Mouse (Mus musculus): Measurements from ENCODE around the gene Olfr281. TPM values are rescaled to one million over a fixed set of nuclear protein-coding genes. Genes with fewer than 3 reads are reported as not detected.

Olfr281 gene
- total and polyA plus RNA-seq, 3 experiments: 0.08 to 0.40 TPM; not detected in 1

GRCm38 (mm10) chr15:98409635-98410034 is 42.8 kb upstream of the Olfr281 start:
- peaks cover 0 to 15% of the 10 kb centered on the region in 2 experiments; a peak in 2 of 4 replicates for H3K36me3 ChIP-seq (ENCODE audit: control insufficient read depth in 1 of 2, insufficient read depth in 2 of 2, low read length in 2 of 2)
- TF ChIP-seq TBP (IDR thresholded peaks at IDR 0.05; ENCODE audit: low read depth, low read length) (no peak), MYB (IDR thresholded peaks at IDR 0.05; ENCODE audit: low read depth, low read length) (no peak), USF2 (IDR thresholded peaks at IDR 0.05; ENCODE audit: borderline replicate concordance in 1 of 2, insufficient read depth in 1 of 2, low read depth in 1 of 2, low read length in 2 of 2) (no peak), MAX (IDR thresholded peaks at IDR 0.05; ENCODE audit: low read length) (no peak; the same call in 1 of the 2 replicates), RAD21 (IDR thresholded peaks at IDR 0.05; ENCODE audit: low read depth, low read length) (no peak), ELF1 (IDR thresholded peaks at IDR 0.05; ENCODE audit: low read depth, low read length) (no peak), ETS1 (IDR thresholded peaks at IDR 0.05; ENCODE audit: low read depth, low read length) (0 out of 2 replicates have a peak, but pooled peaks have one; percentile 12), ZNF384 (IDR thresholded peaks at IDR 0.05; ENCODE audit: low read depth, low read length) (peak; percentile 44; the same call in 1 of the 2 replicates), RCOR1 (IDR thresholded peaks at IDR 0.05; ENCODE audit: low read depth, low read length) (no peak), CTCF (IDR thresholded peaks at IDR 0.05 in 2 of 3, conservative IDR thresholded peaks at IDR 0.05 in 1 of 3; ENCODE audit: control insufficient read depth in 1 of 3, insufficient read depth in 1 of 3, low read depth in 2 of 3, low read length in 3 of 3, poor library complexity in 1 of 3, severe bottlenecking in 1 of 3) (0 out of 6 replicates have a peak, but pooled peaks of 1 of the 3 experiments have one; percentile 10), MYC (IDR thresholded peaks at IDR 0.05; ENCODE audit: low read depth, low read length) (no peak), MXI1 (IDR thresholded peaks at IDR 0.05; ENCODE audit: low read depth, low read length) (peak; percentile 66; the same call in 1 of the 2 replicates), EP300 (IDR thresholded peaks at IDR 0.05; ENCODE audit: low read depth in 1 of 2, low read length in 2 of 2) (peak in 1 of 2 experiments; percentile 30; a peak in 2 of 4 replicates), CHD2 (IDR thresholded peaks at IDR 0.05; ENCODE audit: low read length) (no peak), USF1 (IDR thresholded peaks at IDR 0.05; ENCODE audit: low read depth, low read length) (peak; percentile 62; the same call in 1 of the 2 replicates)
- no peak overlapping the region for H3K9ac ChIP-seq (ENCODE audit: control insufficient read depth, low read depth, low read length, poor library complexity, severe bottlenecking)
- no peaks in the 10 kb centered on the region for H3K9me3 ChIP-seq (replicated peaks; ENCODE audit: insufficient read depth, low read length)
- H3K79me2 ChIP-seq (ENCODE audit: control insufficient read depth, insufficient read depth, low read length, poor library complexity): no peaks in the 10 kb centered on the region
- no peak for DNase-seq (ENCODE audit: low read depth, low spot score)
- H3K4me3 ChIP-seq (ENCODE audit: control insufficient read depth in 1 of 2, insufficient read depth in 1 of 2, low read depth in 2 of 2, low read length in 2 of 2): peak overlapping the region in 1 of 2 experiments; percentile 31; a peak in 2 of 4 replicates
- no peaks in the 10 kb centered on the region; a peak in 1 of 4 replicates for H3K27me3 ChIP-seq (ENCODE audit: control insufficient read depth in 1 of 2, insufficient read depth in 2 of 2, low read length in 2 of 2)
- peak overlapping the region; percentile 76 for H3K27ac ChIP-seq (ENCODE audit: control insufficient read depth, low read depth, low read length)
- H3K4me1 ChIP-seq (ENCODE audit: control insufficient read depth in 1 of 2, insufficient read depth in 2 of 2, low read length in 2 of 2): peaks cover 18 to 30% of the 10 kb centered on the region in 2 experiments

GRCm38 (mm10) chr15:98410249-98410648 is 42.1 kb upstream of the Olfr281 start:
- Histone ChIP-seq H3K79me2 (ENCODE audit: control insufficient read depth, insufficient read depth, low read length, poor library complexity) (no peaks in the 10 kb centered on the region), H3K9ac (ENCODE audit: control insufficient read depth, low read depth, low read length, poor library complexity, severe bottlenecking) (no peak overlapping the region), H3K4me3 (ENCODE audit: control insufficient read depth in 1 of 2, insufficient read depth in 1 of 2, low read depth in 2 of 2, low read length in 2 of 2) (peak overlapping the region in 1 of 2 experiments; percentile 31; a peak in 2 of 4 replicates), H3K27me3 (ENCODE audit: control insufficient read depth in 1 of 2, insufficient read depth in 2 of 2, low read length in 2 of 2) (no peaks in the 10 kb centered on the region; a peak in 1 of 4 replicates), H3K27ac (ENCODE audit: control insufficient read depth, low read depth, low read length) (peak overlapping the region; percentile 76), H3K4me1 (ENCODE audit: control insufficient read depth in 1 of 2, insufficient read depth in 2 of 2, low read length in 2 of 2) (peaks cover 18 to 30% of the 10 kb centered on the region in 2 experiments), H3K36me3 (ENCODE audit: control insufficient read depth in 1 of 2, insufficient read depth in 2 of 2, low read length in 2 of 2) (peaks cover 0 to 15% of the 10 kb centered on the region in 2 experiments; a peak in 2 of 4 replicates), H3K9me3 (replicated peaks; ENCODE audit: insufficient read depth, low read length) (no peaks in the 10 kb centered on the region)
- peak; percentile 93 for DNase-seq (ENCODE audit: low read depth, low spot score)
- no peak for TF ChIP-seq KAT2A (conservative IDR thresholded peaks at IDR 0.05; ENCODE audit: low read depth, low read length)
- TF ChIP-seq E2F4 (IDR thresholded peaks at IDR 0.05; ENCODE audit: borderline replicate concordance, low read depth, low read length): no peak
- TF ChIP-seq MAFK (IDR thresholded peaks at IDR 0.05; ENCODE audit: borderline replicate concordance, low read depth, low read length): peak; percentile 80; the same call in 1 of the 2 replicates
- TF ChIP-seq ZC3H11A (IDR thresholded peaks at IDR 0.05; ENCODE audit: low read depth, low read length): no peak
- TF ChIP-seq RCOR1 (IDR thresholded peaks at IDR 0.05; ENCODE audit: low read depth, low read length): peak; percentile 95
- peak; percentile 40; the same call in 1 of the 2 replicates for TF ChIP-seq HCFC1 (IDR thresholded peaks at IDR 0.05; ENCODE audit: low read depth, low read length)
- TF ChIP-seq MYB (IDR thresholded peaks at IDR 0.05; ENCODE audit: low read depth, low read length): peak; percentile 72
- no peak for TF ChIP-seq NELFE (IDR thresholded peaks at IDR 0.05; ENCODE audit: low read depth, low read length)
- TF ChIP-seq JUND (IDR thresholded peaks at IDR 0.05; ENCODE audit: low read depth, low read length): peak; percentile 31; the same call in 1 of the 2 replicates
- no peak for TF ChIP-seq UBTF (IDR thresholded peaks at IDR 0.05; ENCODE audit: borderline replicate concordance, insufficient read depth, low read depth, low read length)
- TF ChIP-seq TBP (IDR thresholded peaks at IDR 0.05; ENCODE audit: low read depth, low read length): 0 out of 2 replicates have a peak, but pooled peaks have one; percentile 39
- no peak for TF ChIP-seq ZKSCAN1 (IDR thresholded peaks at IDR 0.05; ENCODE audit: low read depth, low read length)
- peak; percentile 26; the same call in 1 of the 2 replicates for TF ChIP-seq CHD2 (IDR thresholded peaks at IDR 0.05; ENCODE audit: low read length)
- TF ChIP-seq ELF1 (IDR thresholded peaks at IDR 0.05; ENCODE audit: low read depth, low read length): peak; percentile 34; the same call in 1 of the 2 replicates
- no peak for TF ChIP-seq MXI1 (IDR thresholded peaks at IDR 0.05; ENCODE audit: low read depth, low read length)
- no peak for TF ChIP-seq ZMIZ1 (IDR thresholded peaks at IDR 0.05; ENCODE audit: low read depth, low read length)
- no peak for TF ChIP-seq RAD21 (IDR thresholded peaks at IDR 0.05; ENCODE audit: low read depth, low read length)
- TF ChIP-seq EP300 (IDR thresholded peaks at IDR 0.05; ENCODE audit: low read depth in 1 of 2, low read length in 2 of 2): peak; percentile 95 to 97
- no peak for TF ChIP-seq CHD1 (IDR thresholded peaks at IDR 0.05; ENCODE audit: low read depth, low read length)
- TF ChIP-seq MAZ (IDR thresholded peaks at IDR 0.05; ENCODE audit: low read depth, low read length): no peak
- no peak for TF ChIP-seq USF2 (IDR thresholded peaks at IDR 0.05; ENCODE audit: borderline replicate concordance in 1 of 2, insufficient read depth in 1 of 2, low read depth in 1 of 2, low read length in 2 of 2)
- no peak for TF ChIP-seq POLR2AphosphoS2 (IDR thresholded peaks at IDR 0.05; ENCODE audit: low read length)

Data from MEL (cell line).